Mouse (Mus musculus): ENCODE measurements around the gene Hmgn2.

- TF ChIP-seq CTCF (IDR thresholded peaks at IDR 0.05; ENCODE audit: low read depth, low read length) (no peak), POLR2A (IDR thresholded peaks at IDR 0.05; ENCODE audit: borderline replicate concordance, low read depth, low read length) (no peak)
Observed at GRCm38 (mm10) chr4:133991087-133991660, 22.7 kb upstream of the Hmgn2 start.
